In the genomic region with DNA sequence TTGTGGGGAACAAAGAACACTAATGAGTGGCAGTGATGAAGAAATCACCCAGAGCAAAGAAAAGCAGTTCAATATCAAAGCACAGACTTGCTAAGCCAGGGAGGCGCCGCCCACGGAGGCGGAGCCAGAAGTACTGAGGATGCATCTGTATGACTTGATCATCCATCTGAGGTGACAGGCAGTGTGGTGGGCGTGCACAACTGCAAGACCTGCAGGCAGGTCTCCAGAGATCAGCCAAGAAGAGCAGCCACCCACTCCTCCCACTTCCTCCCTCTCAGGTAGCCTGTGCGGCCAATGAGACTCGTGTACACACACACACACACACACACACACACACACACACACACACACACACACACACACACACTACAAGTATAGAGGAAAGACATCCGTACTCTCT, we compare ENCODE assay signal across 8 mouse cellular contexts.
DNase-seq lines count a peak whose midpoint lies in the region; ATAC-seq lines count a peak whose summit lies in the region.

No protein-coding gene starts in this region.

- H3K4me1 ChIP-seq in lung, embryonic 16.5 days (replicated peaks; ENCODE audit: control insufficient read depth, insufficient read depth, low read length) = peaks cover 10% of the 10 kb centered on the region; the same call in 1 of the 2 replicates

- peak; percentile 53 for DNase-seq in adrenal gland, postnatal 14 days
- no peak for DNase-seq in adrenal gland, adult 8-10 months
- DNase-seq in right cerebral cortex, adult 2 months (ENCODE audit: low spot score in 2 of 2) = peak; percentile 68 to 74
- no peak for DNase-seq in right cerebral cortex, postnatal 4 days
- DNase-seq in kidney, adult 8-10 months = peak; percentile 20 to 36
- DNase-seq in splenic B cell, adult 2 months (ENCODE audit: low read depth, low spot score) = peak; percentile 94
- DNase-seq in ovary, postnatal 14 days (ENCODE audit: low spot score) = no peak

- no peaks in the 10 kb centered on the region for H3K36me3 ChIP-seq in lung, embryonic 16.5 days (ENCODE audit: control insufficient read depth, insufficient read depth, low read length)
- H3K36me3 ChIP-seq in splenic B cell, adult 2 months (ENCODE audit: control insufficient read depth, insufficient read depth, low read length, poor library complexity, severe bottlenecking) = no peaks in the 10 kb centered on the region

- no peaks in the 10 kb centered on the region for H3K27me3 ChIP-seq in lung, embryonic 16.5 days (ENCODE audit: control insufficient read depth, insufficient read depth, low read depth, low read length)
- no peaks in the 10 kb centered on the region for H3K27me3 ChIP-seq in splenic B cell, adult 2 months (ENCODE audit: control insufficient read depth, insufficient read depth, low read length, poor library complexity, severe bottlenecking)

- no peak overlapping the region for H3K4me3 ChIP-seq in lung, embryonic 16.5 days (ENCODE audit: low read length)

- H3K9ac ChIP-seq in lung, embryonic 16.5 days (ENCODE audit: low read length) = no peak overlapping the region

- H3K4me2 ChIP-seq in lung, embryonic 16.5 days (ENCODE audit: low read depth, low read length) = no peak overlapping the region

- no peak overlapping the region for H3K27ac ChIP-seq in lung, embryonic 16.5 days (ENCODE audit: low read length)

- ATAC-seq in lung, embryonic 16.5 days (ENCODE audit: low read depth) = 0 out of 2 replicates have a peak, but pooled peaks have one; percentile 26

- no peaks in the 10 kb centered on the region for H3K9me3 ChIP-seq in lung, embryonic 16.5 days (ENCODE audit: control insufficient read depth, low read length)

- WGBS in lung, embryonic 16.5 days = 19% methylated on average over 6 of the region's 8 CpGs

Comparison
In these comparisons a context has a peak if more than half of its experiments do, and no peak if none do; other contexts are left out.
1. DNase-seq: peak in adrenal gland, postnatal 14 days (single experiment), right cerebral cortex, adult 2 months (2 of 2), kidney, adult 8-10 months (2 of 2) and splenic B cell, adult 2 months (single experiment); none in adrenal gland, adult 8-10 months (single experiment), right cerebral cortex, postnatal 4 days (single experiment) and ovary, postnatal 14 days (single experiment).